Mouse (Mus musculus) forebrain, embryonic 12.5 days (tissue): ENCODE measurements around the gene Ercc6l. TPM values are rescaled to one million over a fixed set of nuclear protein-coding genes. Genes with fewer than 3 reads are reported as not detected.

Experiments used
- ATAC-seq: fragments of 200-750 bp; cut with Nextera tagmentation; 2 replicates; pipeline ENCODE4 v1.8.0; 2017; ENCODE audit warnings: moderate TSS enrichment; ENCODE audit not compliant: low FRiP score
- H3K27ac ChIP-seq: fragments of 300-500 bp; sonication (generic); 2 replicates; pipeline ENCODE4 v1.5.1; 2016; ENCODE audit warnings: mild to moderate bottlenecking
- H3K27me3 ChIP-seq: fragments of 300-500 bp; sonication (generic); 2 replicates; pipeline ENCODE4 v1.6.1; 2016; ENCODE audit warnings: mild to moderate bottlenecking
- H3K36me3 ChIP-seq: fragments of 300-500 bp; sonication (generic); replicated peaks from 2 replicates; pipeline ENCODE4 v1.6.1; 2016; ENCODE audit warnings: mild to moderate bottlenecking
- H3K4me1 ChIP-seq: fragments of 300-500 bp; sonication (generic); 2 replicates; pipeline ENCODE4 v1.6.1; 2016
- H3K4me2 ChIP-seq: fragments of 300-500 bp; sonication (generic); 2 replicates; pipeline ENCODE4 v1.6.1; 2016; ENCODE audit warnings: mild to moderate bottlenecking, moderate library complexity
- H3K4me3 ChIP-seq: fragments of 300-500 bp; sonication (generic); replicated peaks from 2 replicates; pipeline ENCODE4 v1.5.1; 2016; ENCODE audit warnings: mild to moderate bottlenecking
- H3K9ac ChIP-seq: fragments of 300-500 bp; sonication (generic); 2 replicates; pipeline ENCODE4 v1.6.1; 2016; ENCODE audit warnings: mild to moderate bottlenecking
- H3K9me3 ChIP-seq: fragments of 300-500 bp; sonication (generic); 2 replicates; pipeline ENCODE4 v1.6.1; 2016
- WGBS: fragments of 180-500 bp; shearing (Covaris S2); methylation state at CpG from one replicate; pipeline ENCODE4 v1.1.7; 2016; 5-methylcytosine and 5-hydroxymethylcytosine counted together
- polyA plus RNA-seq: library from polyadenylated mRNA; unstranded; fragments of >200 nt; fragmentation: Nextera tagmentation; extraction: Ambion mirVana; gene quantifications from 2 replicates; pipeline ENCODE4 v1.2.1, GENCODE M21; 2016

Ercc6l gene
- polyA plus RNA-seq, 1 experiment from 2014 or later: 17.9 TPM

GRCm38 (mm10) chrX:102094381-102094904 lies 62.4 kb downstream of the Ercc6l start:
- H3K9ac ChIP-seq: no peak overlapping the region
- H3K27ac ChIP-seq: no peak overlapping the region
- no peak overlapping the region for H3K4me3 ChIP-seq
- H3K27me3 ChIP-seq: peaks cover 10% of the 10 kb centered on the region; the same call in 1 of the 2 replicates
- no peak for ATAC-seq
- H3K4me2 ChIP-seq: no peak overlapping the region
- WGBS: 77% methylated on average over 7 of the region's 7 CpGs
- H3K4me1 ChIP-seq: no peaks in the 10 kb centered on the region
- H3K36me3 ChIP-seq: no peaks in the 10 kb centered on the region
- no peaks in the 10 kb centered on the region for H3K9me3 ChIP-seq

Other genes with a start within 250 kb of the Ercc6l start
- 9.3 and 10.2 TPM in 2 replicates for gene Rtl5, start 85.8 kb downstream of the Ercc6l start, polyA plus RNA-seq
- 82.2 and 84.4 TPM in 2 replicates for gene Pin4, start 37.6 kb downstream of the Ercc6l start, polyA plus RNA-seq
- gene Rps4x, start 32.3 kb upstream of the Ercc6l start, polyA plus RNA-seq: 531 and 555 TPM in 2 replicates
- 9.8 and 10.4 TPM in 2 replicates for gene Cited1, start 95.1 kb upstream of the Ercc6l start, polyA plus RNA-seq